Mouse (Mus musculus) adrenal gland, postnatal 14 days (tissue): ENCODE measurements around the gene Impdh2. TPM values are rescaled to one million over a fixed set of nuclear protein-coding genes. Genes with fewer than 3 reads are reported as not detected.
"Not testable (repeated sequence)": the region's sequence is repeated elsewhere in the genome, so short reads cannot be mapped to it uniquely, and the experiment has no call there.

Source experiments
- DNase-seq: peaks from one replicate; pipeline ENCODE4 v3.0.0; 2021; ENCODE audit warnings: mixed read lengths
- microRNA-seq, 2 experiments: library from miRNA; unstranded; fragments of <30 nt; microRNA quantifications; one replicate each; pipeline ENCODE4 v1.2.0; 2021
- total RNA-seq: library from RNA; stranded (reverse); gene quantifications from 2 replicates; pipeline ENCODE4 v1.2.3, GENCODE M21; 2021

Impdh2 gene
- total RNA-seq, 1 experiment from 2014 or later: 110 TPM

DNA sequence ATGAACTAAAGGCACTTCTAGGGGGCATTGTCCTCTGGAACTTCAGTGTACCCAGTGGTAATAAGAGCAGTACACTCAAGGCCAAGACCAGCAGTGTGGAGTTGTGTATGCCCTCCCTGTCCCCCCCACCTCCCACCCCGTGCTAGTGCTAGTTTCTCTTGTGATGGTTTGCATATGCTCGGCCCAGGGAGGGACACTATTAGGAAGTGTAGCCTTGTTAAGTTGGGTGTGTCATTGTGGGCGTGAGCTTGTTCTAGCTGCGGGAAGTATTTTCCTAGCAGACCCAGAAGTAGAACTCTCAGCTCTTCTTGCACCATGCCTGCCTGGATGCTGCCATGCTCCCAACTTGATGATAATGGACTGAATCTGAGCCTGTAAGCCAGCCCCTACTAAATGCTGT lies 41.9 kb downstream of the Impdh2 start:
- no peak for DNase-seq

DNA sequence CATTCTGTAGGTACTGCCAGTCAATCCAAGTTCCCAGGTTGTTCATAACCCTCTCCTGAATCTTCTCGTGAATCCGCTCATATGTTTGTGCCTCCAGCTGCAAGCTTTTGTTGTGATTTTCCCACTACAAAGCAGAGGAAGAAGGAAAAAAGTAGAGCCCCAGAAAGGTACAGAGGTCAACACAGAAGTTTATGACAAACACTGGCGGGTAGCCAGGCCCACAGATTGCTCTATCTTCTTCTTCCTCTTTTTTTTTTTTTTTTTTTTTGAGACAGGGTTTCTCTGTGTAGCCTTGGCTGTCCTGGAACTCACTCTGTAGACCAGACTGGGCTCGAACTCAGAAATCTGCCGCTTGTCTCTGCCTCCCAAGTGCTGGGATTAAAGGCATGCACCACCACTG lies 47.8 kb downstream of the Impdh2 start:
- DNase-seq: not testable (repeated sequence)

DNA sequence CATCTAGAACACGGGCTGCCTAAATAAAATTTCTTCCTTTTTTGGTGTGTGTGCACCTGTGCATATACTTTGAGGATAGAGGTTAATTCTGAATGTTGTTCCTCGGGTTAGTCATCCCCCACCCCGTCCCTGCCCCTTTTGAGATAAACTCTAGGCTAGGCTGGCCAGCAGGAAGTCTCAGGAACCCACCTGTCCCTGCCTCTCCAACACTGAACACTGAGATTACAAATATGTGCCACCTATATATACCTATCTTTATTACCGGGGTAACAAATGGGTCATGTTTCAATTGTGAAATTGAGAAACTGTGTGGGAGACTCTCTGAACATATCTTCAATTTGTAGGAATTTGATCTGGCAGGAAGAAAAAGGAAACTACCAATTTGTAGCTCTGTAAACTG lies 48.8 kb downstream of the Impdh2 start:
- no peak for DNase-seq

DNA sequence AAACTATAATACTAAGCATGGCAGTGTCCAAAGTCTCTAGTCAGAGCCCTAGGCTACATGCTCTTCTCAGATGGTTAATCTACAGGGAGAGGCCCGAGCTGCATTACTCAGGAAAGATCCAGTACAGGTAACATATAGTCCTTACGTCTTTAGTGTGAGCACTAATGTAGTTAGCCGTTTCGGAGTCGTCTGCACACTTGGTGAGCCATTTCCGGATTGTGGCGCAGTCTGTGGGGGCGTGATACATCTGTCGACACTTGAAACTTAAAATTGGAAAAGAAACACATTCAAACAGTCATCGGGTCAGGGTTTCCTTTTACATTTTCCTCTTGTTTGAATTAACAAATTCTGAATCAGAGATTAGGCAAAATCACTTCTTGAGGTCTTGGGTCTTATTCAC lies 51.4 kb downstream of the Impdh2 start:
- no peak for DNase-seq

Small RNA genes lying within 50 kb of the gene (microRNA-seq; reads per million reads assigned to microRNA genes)
- 0 reads per million in 2 experiments for gene Gm24083
- gene Mir191: 0 reads per million in 2 experiments
- 1,108 to 1,636 reads per million in 2 experiments for gene Mir425

Other genes with a start within 250 kb of the Impdh2 start
- 551 and 754 TPM in 2 replicates for gene Gpx1, start 221.4 kb upstream of the Impdh2 start, total RNA-seq
- gene Usp4, start 212.4 kb upstream of the Impdh2 start, total RNA-seq: 101 and 117 TPM in 2 replicates
- 0.74 and 1.4 TPM in 2 replicates for gene 1700102P08Rik, start 167.5 kb upstream of the Impdh2 start, total RNA-seq
- gene Ccdc36, start 131.8 kb upstream of the Impdh2 start, total RNA-seq: not detected in 2 replicates
- not detected in 2 replicates for gene BC048562, start 123.8 kb upstream of the Impdh2 start, total RNA-seq
- 35.1 and 36.4 TPM in 2 replicates for gene Ccdc71, start 99.8 kb upstream of the Impdh2 start, total RNA-seq
- 29.7 and 30.9 TPM in 2 replicates for gene Klhdc8b, start 98.7 kb upstream of the Impdh2 start, total RNA-seq
- 121 and 124 TPM in 2 replicates for gene Lamb2, start 80.5 kb upstream of the Impdh2 start, total RNA-seq
- gene Usp19, start 69.7 kb upstream of the Impdh2 start, total RNA-seq: 163 and 175 TPM in 2 replicates
- gene Qars, start 52.6 kb upstream of the Impdh2 start, total RNA-seq: 179 and 190 TPM in 2 replicates
- 114 and 125 TPM in 2 replicates for gene Qrich1, start 43.5 kb upstream of the Impdh2 start, total RNA-seq
- 55.5 and 67.2 TPM in 2 replicates for gene Ndufaf3, start 7.1 kb downstream of the Impdh2 start, total RNA-seq
- gene Dalrd3, start 9.6 kb downstream of the Impdh2 start, total RNA-seq: 48.8 and 51.5 TPM in 2 replicates
- gene Wdr6, start 18.5 kb downstream of the Impdh2 start, total RNA-seq: 91.0 and 102 TPM in 2 replicates
- 4.7 and 7.7 TPM in 2 replicates for gene P4htm, start 37.4 kb downstream of the Impdh2 start, total RNA-seq
- 59.7 and 61.3 TPM in 2 replicates for gene Arih2, start 89.1 kb downstream of the Impdh2 start, total RNA-seq
- 334 and 350 TPM in 2 replicates for gene Slc25a20, start 101.8 kb downstream of the Impdh2 start, total RNA-seq
- 36.3 and 37.4 TPM in 2 replicates for gene Prkar2a, start 129.0 kb downstream of the Impdh2 start, total RNA-seq
- gene Ip6k2, start 223.5 kb downstream of the Impdh2 start, total RNA-seq: 71.0 and 78.2 TPM in 2 replicates
- gene Nckipsd, start 248.1 kb downstream of the Impdh2 start, total RNA-seq: 9.2 and 11.4 TPM in 2 replicates